Mouse (Mus musculus) myocyte (in vitro differentiated cells): Measurements from ENCODE around the gene Cd27.

Experiments
- E2F4 ChIP-seq: IDR thresholded peaks from one replicate; pipeline ENCODE4 v1.6.1; 2011; ENCODE audit warnings: mild to moderate bottlenecking, control low read depth, moderate library complexity; ENCODE audit not compliant: insufficient read depth
- MAX ChIP-seq: IDR thresholded peaks from one replicate; pipeline ENCODE4 v1.6.1; 2011; ENCODE audit warnings: low read depth, mild to moderate bottlenecking, control low read depth
- MYOD1 ChIP-seq, 3 experiments: IDR thresholded peaks; one replicate each; pipeline ENCODE4 v1.6.1; 2011; ENCODE audit warnings: control low read depth in 2 of 3, low read depth in 2 of 3, mild to moderate bottlenecking in 2 of 3, moderate library complexity in 1 of 3; ENCODE audit not compliant: insufficient read length in 2 of 3, control insufficient read depth in 1 of 3
- POLR2A ChIP-seq: IDR thresholded peaks from one replicate; pipeline ENCODE4 v1.6.1; 2011; ENCODE audit warnings: low read depth, mild to moderate bottlenecking, control low read depth, moderate library complexity; ENCODE audit not compliant: insufficient read length
- TCF3 ChIP-seq: IDR thresholded peaks from one replicate; pipeline ENCODE4 v1.6.1; 2011; ENCODE audit warnings: low read depth, control low read depth; ENCODE audit not compliant: insufficient read length
- USF1 ChIP-seq: IDR thresholded peaks from one replicate; pipeline ENCODE4 v1.6.1; 2011; ENCODE audit warnings: low read depth, mild to moderate bottlenecking, control low read depth, moderate library complexity

- TF ChIP-seq MYOD1 (IDR thresholded peaks at IDR 0.05; ENCODE audit: control insufficient read depth in 1 of 3, insufficient read length in 2 of 3, low read depth in 2 of 3) (peak in 1 of 3 experiments; percentile 82), POLR2A (no peak), MAX (no peak), E2F4 (no peak), TCF3 (no peak), USF1 (no peak)
Observed at GRCm38 (mm10) chr6:125265239-125265638, 28.4 kb upstream of the Cd27 start.
